Mouse (Mus musculus) myocyte (in vitro differentiated cells): ENCODE measurements around the gene 4933424G06Rik. TPM values are rescaled to one million over a fixed set of nuclear protein-coding genes. Genes with fewer than 3 reads are reported as not detected.

Experiments used
- H3K27me3 ChIP-seq: one replicate; pipeline ENCODE4 v1.6.1; 2011; ENCODE audit not compliant: control insufficient read depth, insufficient read depth, insufficient read length
- H3K36me3 ChIP-seq: one replicate; pipeline ENCODE4 v1.6.1; 2011; ENCODE audit not compliant: control insufficient read depth, insufficient read depth
- H3K4me2 ChIP-seq: one replicate; pipeline ENCODE4 v1.6.1; 2011; ENCODE audit warnings: low read depth, control low read depth
- H3K4me3 ChIP-seq: one replicate; pipeline ENCODE4 v1.5.1; 2011; ENCODE audit warnings: mild to moderate bottlenecking, control low read depth, moderate library complexity
- H3K79me2 ChIP-seq: one replicate; pipeline ENCODE4 v1.6.1; 2011; ENCODE audit not compliant: control insufficient read depth, insufficient read depth
- H3ac ChIP-seq: one replicate; pipeline ENCODE4 v1.6.1; 2011; ENCODE audit not compliant: control insufficient read depth, insufficient read length
- CEBPB ChIP-seq: IDR thresholded peaks from 2 replicates; pipeline ENCODE4 v1.6.1; 2011; ENCODE audit warnings: mild to moderate bottlenecking, moderate library complexity; ENCODE audit not compliant: poor library complexity, insufficient read depth, severe bottlenecking
- E2F4 ChIP-seq: IDR thresholded peaks from one replicate; pipeline ENCODE4 v1.6.1; 2011; ENCODE audit warnings: mild to moderate bottlenecking, control low read depth, moderate library complexity; ENCODE audit not compliant: insufficient read depth
- MAX ChIP-seq: IDR thresholded peaks from one replicate; pipeline ENCODE4 v1.6.1; 2011; ENCODE audit warnings: low read depth, mild to moderate bottlenecking, control low read depth
- MYOD1 ChIP-seq, 3 experiments: IDR thresholded peaks; one replicate each; pipeline ENCODE4 v1.6.1; 2011; ENCODE audit warnings: control low read depth in 2 of 3, low read depth in 2 of 3, mild to moderate bottlenecking in 2 of 3, moderate library complexity in 1 of 3; ENCODE audit not compliant: insufficient read length in 2 of 3, control insufficient read depth in 1 of 3
- MYOG ChIP-seq, 3 experiments: IDR thresholded peaks; one replicate each; pipeline ENCODE4 v1.6.1; 2011; ENCODE audit warnings: control low read depth in 2 of 3, low read depth in 2 of 3, mild to moderate bottlenecking in 2 of 3; ENCODE audit not compliant: insufficient read length in 2 of 3, control insufficient read depth in 1 of 3, insufficient read depth in 1 of 3
- POLR2A ChIP-seq: IDR thresholded peaks from one replicate; pipeline ENCODE4 v1.6.1; 2011; ENCODE audit warnings: low read depth, mild to moderate bottlenecking, control low read depth, moderate library complexity; ENCODE audit not compliant: insufficient read length
- POLR2AphosphoS2 ChIP-seq: IDR thresholded peaks from one replicate; pipeline ENCODE4 v1.6.1; 2011; ENCODE audit warnings: low read depth, control low read depth; ENCODE audit not compliant: insufficient read length
- REST ChIP-seq: IDR thresholded peaks from one replicate; pipeline ENCODE4 v1.6.1; 2011; ENCODE audit warnings: mild to moderate bottlenecking, control low read depth, moderate library complexity; ENCODE audit not compliant: insufficient read depth, insufficient read length
- SRF ChIP-seq: IDR thresholded peaks from one replicate; pipeline ENCODE4 v1.6.1; 2011; ENCODE audit warnings: low read depth; ENCODE audit not compliant: control insufficient read depth, insufficient read length
- TCF12 ChIP-seq: IDR thresholded peaks from one replicate; pipeline ENCODE4 v1.6.1; 2011; ENCODE audit warnings: mild to moderate bottlenecking, control low read depth; ENCODE audit not compliant: poor library complexity, insufficient read depth, severe bottlenecking
- TCF3 ChIP-seq: IDR thresholded peaks from one replicate; pipeline ENCODE4 v1.6.1; 2011; ENCODE audit warnings: low read depth, control low read depth; ENCODE audit not compliant: insufficient read length
- USF1 ChIP-seq: IDR thresholded peaks from one replicate; pipeline ENCODE4 v1.6.1; 2011; ENCODE audit warnings: low read depth, mild to moderate bottlenecking, control low read depth, moderate library complexity
- polyA plus RNA-seq: library from polyadenylated mRNA; unstranded; fragments of >200 nt; fragmentation: generic; extraction: Trizol; gene quantifications from one replicate; pipeline ENCODE4 v1.2.1, GENCODE M21; 2012; ENCODE audit warnings: missing spikeins

The 4933424G06Rik gene
- polyA plus RNA-seq, 1 experiment = 0.12 TPM

DNA sequence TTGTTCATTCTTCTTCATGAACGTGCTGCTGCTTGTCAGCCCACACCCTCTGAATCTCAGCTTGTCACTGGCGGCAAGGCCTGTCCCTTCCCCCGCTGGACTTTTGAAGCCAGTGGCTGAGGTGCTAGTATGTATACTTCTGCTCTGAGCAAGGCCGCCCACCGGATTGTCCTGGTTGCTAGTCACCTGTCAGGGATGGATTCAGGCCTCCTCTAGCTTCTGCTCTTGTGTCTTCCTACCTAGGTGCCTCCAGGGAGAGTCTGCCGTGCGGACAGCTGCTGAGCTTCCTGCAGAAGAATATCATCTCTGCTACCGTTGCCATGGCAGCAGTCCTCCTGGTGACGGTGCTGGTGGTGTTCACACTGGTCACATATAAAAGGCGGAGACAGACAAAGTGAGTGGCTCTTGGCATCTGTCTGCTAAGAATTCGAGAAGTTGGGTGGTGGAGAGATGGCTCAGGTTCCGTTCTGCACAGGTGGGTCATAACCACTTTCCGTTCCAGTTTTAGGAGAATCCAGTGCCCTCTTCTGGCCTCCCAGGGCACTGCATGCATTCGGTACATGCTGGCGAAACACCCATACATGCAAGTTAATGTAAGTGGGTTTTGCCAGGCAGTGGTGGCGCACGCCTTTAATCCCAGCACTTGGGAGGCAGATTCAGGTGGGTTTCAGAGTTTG is 34.5 kb downstream of the 4933424G06Rik start:
- Histone ChIP-seq H3K4me2 (no peak overlapping the region), H3ac (no peak overlapping the region), H3K4me3 (no peak overlapping the region), H3K79me2 (no peaks in the 10 kb centered on the region), H3K36me3 (no peaks in the 10 kb centered on the region), H3K27me3 (peaks cover 22% of the 10 kb centered on the region)
- TF ChIP-seq MAX (no peak), TCF3 (no peak), POLR2AphosphoS2 (no peak), TCF12 (no peak), MYOD1 (IDR thresholded peaks at IDR 0.05; ENCODE audit: control insufficient read depth in 1 of 3, insufficient read length in 2 of 3, low read depth in 2 of 3) (no peak), E2F4 (no peak), MYOG (IDR thresholded peaks at IDR 0.05; ENCODE audit: control insufficient read depth in 1 of 3, insufficient read depth in 1 of 3, insufficient read length in 2 of 3, low read depth in 2 of 3) (no peak), POLR2A (no peak), REST (no peak), USF1 (no peak), CEBPB (no peak), SRF (no peak)

DNA sequence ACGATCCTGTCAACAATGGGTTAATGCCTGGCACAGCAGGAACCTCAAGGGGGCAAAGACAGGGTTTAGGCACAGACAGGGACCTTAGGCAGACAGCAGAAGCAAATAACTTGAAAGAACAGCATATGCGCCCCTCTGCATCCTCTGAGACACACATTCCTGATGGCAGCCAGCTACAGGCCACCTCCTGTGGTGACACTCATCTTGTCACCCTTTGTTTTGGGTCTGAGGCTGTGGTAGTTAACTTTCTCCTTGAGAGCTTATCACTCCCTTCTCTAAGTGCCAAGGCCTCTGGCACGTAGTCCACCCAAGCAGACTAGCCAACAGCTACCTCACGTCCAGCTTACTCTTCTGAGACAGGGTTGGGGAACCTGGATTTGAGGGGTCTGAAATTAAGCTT is 35.7 kb downstream of the 4933424G06Rik start:
- H3K4me2 ChIP-seq = no peak overlapping the region
- H3K79me2 ChIP-seq = no peaks in the 10 kb centered on the region
- TF ChIP-seq USF1 (no peak), POLR2AphosphoS2 (no peak), E2F4 (no peak), CEBPB (no peak), MYOG (IDR thresholded peaks at IDR 0.05; ENCODE audit: control insufficient read depth in 1 of 3, insufficient read depth in 1 of 3, insufficient read length in 2 of 3, low read depth in 2 of 3) (no peak), REST (no peak), POLR2A (no peak), SRF (no peak), MAX (no peak), MYOD1 (IDR thresholded peaks at IDR 0.05; ENCODE audit: control insufficient read depth in 1 of 3, insufficient read length in 2 of 3, low read depth in 2 of 3) (no peak), TCF12 (no peak), TCF3 (no peak)
- H3K27me3 ChIP-seq = peaks cover 11% of the 10 kb centered on the region
- no peak overlapping the region for H3ac ChIP-seq
- no peaks in the 10 kb centered on the region for H3K36me3 ChIP-seq
- no peak overlapping the region for H3K4me3 ChIP-seq

DNA sequence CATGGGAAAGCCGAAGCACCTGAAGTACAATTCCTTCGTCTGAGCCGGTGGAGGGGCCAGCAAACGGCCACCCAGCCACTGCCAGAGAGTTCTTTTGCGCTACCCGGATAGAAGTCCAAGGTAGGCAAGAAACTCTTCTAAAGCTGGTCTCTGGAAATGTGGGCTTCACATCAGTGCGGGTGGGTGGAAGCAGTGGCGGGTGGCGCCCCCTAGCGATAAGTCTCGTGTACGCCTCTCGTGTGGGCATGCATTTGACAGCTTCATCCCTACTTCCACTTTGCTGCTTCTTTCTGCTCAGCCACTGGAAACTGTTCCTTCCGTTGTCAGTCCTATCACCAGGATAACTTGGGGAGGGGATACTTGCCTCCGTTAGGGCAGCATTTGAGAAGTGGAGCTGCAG is 36.5 kb downstream of the 4933424G06Rik start:
- Histone ChIP-seq H3K36me3 (no peaks in the 10 kb centered on the region), H3K79me2 (no peaks in the 10 kb centered on the region), H3K4me3 (no peak overlapping the region), H3K27me3 (peaks cover 6% of the 10 kb centered on the region), H3K4me2 (no peak overlapping the region), H3ac (no peak overlapping the region)
- TF ChIP-seq CEBPB = no peak
- no peak for TF ChIP-seq MYOD1 (IDR thresholded peaks at IDR 0.05; ENCODE audit: control insufficient read depth in 1 of 3, insufficient read length in 2 of 3, low read depth in 2 of 3)
- no peak for TF ChIP-seq MYOG (IDR thresholded peaks at IDR 0.05; ENCODE audit: control insufficient read depth in 1 of 3, insufficient read depth in 1 of 3, insufficient read length in 2 of 3, low read depth in 2 of 3)
- TF ChIP-seq REST = no peak
- TF ChIP-seq POLR2AphosphoS2 = no peak
- no peak for TF ChIP-seq SRF
- no peak for TF ChIP-seq POLR2A
- no peak for TF ChIP-seq TCF3
- TF ChIP-seq TCF12 = no peak
- TF ChIP-seq E2F4 = no peak

DNA sequence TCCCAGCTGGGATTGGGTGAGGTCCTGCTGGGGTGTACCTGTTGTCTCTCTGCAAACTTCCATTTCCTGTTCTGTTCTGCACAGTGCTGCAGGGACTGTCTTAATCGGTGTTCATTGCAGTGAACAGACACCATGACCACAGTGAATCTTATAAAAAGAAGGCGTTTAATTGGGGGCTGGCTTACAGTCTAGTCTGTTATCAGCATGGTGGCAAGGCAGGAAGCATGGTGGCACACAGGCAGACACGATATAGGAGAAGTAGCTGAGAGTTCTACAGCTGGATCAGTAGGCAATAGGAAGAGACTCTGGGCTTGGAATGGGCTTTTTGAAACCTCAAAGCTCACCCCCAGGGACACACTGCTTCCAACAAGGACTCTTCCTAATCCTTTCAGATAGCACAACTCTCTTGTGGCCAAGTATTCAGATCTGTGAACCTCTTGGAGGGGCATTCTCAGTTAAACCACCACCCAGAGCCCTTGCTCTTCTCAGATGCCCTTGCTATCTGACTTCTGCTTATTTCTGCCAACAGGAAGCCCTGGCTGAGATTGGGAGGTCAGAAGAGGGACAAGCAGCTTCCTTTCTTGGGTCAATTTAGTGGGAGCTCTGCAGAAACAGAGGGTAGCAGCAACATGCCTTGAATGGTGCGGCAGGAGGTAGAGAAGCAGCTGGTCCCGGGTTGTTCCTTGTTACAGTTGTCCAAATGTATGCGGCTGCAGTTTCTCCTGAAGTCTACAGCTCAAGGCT is 44.2 kb downstream of the 4933424G06Rik start:
- peaks cover 12% of the 10 kb centered on the region for H3K27me3 ChIP-seq
- H3ac ChIP-seq = no peak overlapping the region
- H3K4me2 ChIP-seq = no peak overlapping the region
- no peaks in the 10 kb centered on the region for H3K36me3 ChIP-seq
- no peak overlapping the region for H3K4me3 ChIP-seq
- no peak for TF ChIP-seq SRF
- no peak for TF ChIP-seq TCF12
- TF ChIP-seq USF1 = no peak
- TF ChIP-seq CEBPB = no peak
- TF ChIP-seq MAX = no peak
- no peak for TF ChIP-seq REST
- no peak for TF ChIP-seq POLR2AphosphoS2
- TF ChIP-seq POLR2A = no peak
- no peak for TF ChIP-seq TCF3
- TF ChIP-seq MYOD1 (IDR thresholded peaks at IDR 0.05; ENCODE audit: control insufficient read depth in 1 of 3, insufficient read length in 2 of 3, low read depth in 2 of 3) = no peak
- no peak for TF ChIP-seq MYOG (IDR thresholded peaks at IDR 0.05; ENCODE audit: control insufficient read depth in 1 of 3, insufficient read depth in 1 of 3, insufficient read length in 2 of 3, low read depth in 2 of 3)
- no peak for TF ChIP-seq E2F4
- H3K79me2 ChIP-seq = no peaks in the 10 kb centered on the region
